Mouse (Mus musculus) liver, postnatal 0 days (tissue): ENCODE measurements around the gene Vmn1r143.
"Not testable (repeated sequence)": the region's sequence is repeated elsewhere in the genome, so short reads cannot be mapped to it uniquely, and the experiment has no call there.

Experiments
- CTCF ChIP-seq: sonication (generic); IDR thresholded peaks from 2 replicates; pipeline ENCODE4 v1.5.1; 2016; ENCODE audit warnings: antibody characterized with exemption, low read depth
- EP300 ChIP-seq: IDR thresholded peaks from 2 replicates; pipeline ENCODE4 v1.6.1; 2016; ENCODE audit warnings: antibody characterized with exemption, low read depth, mild to moderate bottlenecking

- TF ChIP-seq EP300, CTCF: not testable (repeated sequence)
Observed at GRCm38 (mm10) chr7:22229384-22229783, 40.2 kb downstream of the Vmn1r143 start, which contains the start of gene Gm8453.
